Mouse (Mus musculus): Measurements from ENCODE around the gene Cenpx.

Cenpx gene

GRCm38 (mm10) chr11:120666617-120667016 lies 46.9 kb downstream of the Cenpx start:
- Histone ChIP-seq H3K36me3 (ENCODE audit: control insufficient read depth, insufficient read depth, low read length, poor library complexity, severe bottlenecking) (no peaks in the 10 kb centered on the region), H3K27me3 (ENCODE audit: control insufficient read depth, insufficient read depth, low read length, poor library complexity, severe bottlenecking) (no peaks in the 10 kb centered on the region; the same call in 1 of the 2 replicates)
- DNase-seq (ENCODE audit: low read depth, low spot score): no peak

GRCm38 (mm10) chr11:120665406-120665805 lies 48.1 kb downstream of the Cenpx start:
- DNase-seq (ENCODE audit: low read depth, low spot score): no peak
- no peaks in the 10 kb centered on the region for H3K36me3 ChIP-seq (ENCODE audit: control insufficient read depth, insufficient read depth, low read length, poor library complexity, severe bottlenecking)
- H3K27me3 ChIP-seq (ENCODE audit: control insufficient read depth, insufficient read depth, low read length, poor library complexity, severe bottlenecking): no peaks in the 10 kb centered on the region; the same call in 1 of the 2 replicates

- DNase-seq (ENCODE audit: low read depth, low spot score): no peak
- H3K36me3 ChIP-seq (ENCODE audit: control insufficient read depth, insufficient read depth, low read length, poor library complexity, severe bottlenecking): no peaks in the 10 kb centered on the region
- H3K27me3 ChIP-seq (ENCODE audit: control insufficient read depth, insufficient read depth, low read length, poor library complexity, severe bottlenecking): no peaks in the 10 kb centered on the region; the same call in 1 of the 2 replicates
Observed at GRCm38 (mm10) chr11:120663714-120664113, 49.8 kb downstream of the Cenpx start.

GRCm38 (mm10) chr11:120662759-120663158 lies 50.8 kb downstream of the Cenpx start:
- no peaks in the 10 kb centered on the region for H3K36me3 ChIP-seq (ENCODE audit: control insufficient read depth, insufficient read depth, low read length, poor library complexity, severe bottlenecking)
- H3K27me3 ChIP-seq (ENCODE audit: control insufficient read depth, insufficient read depth, low read length, poor library complexity, severe bottlenecking): no peaks in the 10 kb centered on the region; the same call in 1 of the 2 replicates
- no peak for DNase-seq (ENCODE audit: low read depth, low spot score)

GRCm38 (mm10) chr11:120661076-120661460 lies 52.5 kb downstream of the Cenpx start, which contains the start of gene Notum:
Gene Notum (minus strand): TSS chr11:120661175.
- no peak for DNase-seq (ENCODE audit: low read depth, low spot score)
- no peaks in the 10 kb centered on the region; the same call in 1 of the 2 replicates for H3K27me3 ChIP-seq (ENCODE audit: control insufficient read depth, insufficient read depth, low read length, poor library complexity, severe bottlenecking)

More at GRCm38 (mm10) chr11:120661076-120661460, 52.5 kb downstream of the Cenpx start, which contains the start of gene Notum:
- H3K36me3 ChIP-seq (ENCODE audit: control insufficient read depth, insufficient read depth, low read length, poor library complexity, severe bottlenecking): no peaks in the 10 kb centered on the region
